ENCODE assay signal across 15 mouse cellular contexts in genomic region chr5:140068506-140068905, GRCm38 (mm10).
DNase-seq lines count a peak whose midpoint lies in the region; ATAC-seq and TF ChIP-seq lines count a peak whose summit lies in the region.
"Had no signal": no experiment of that assay in that cellular context is flagged by ENCODE, and none has a peak within 500 bp of the region (broad histone marks: within the 10 kb centered on the region; RNA-seq: fewer than 3 reads in every experiment).

No protein-coding gene starts in this region.

- H3K9ac ChIP-seq in hindbrain, postnatal 0 days (replicated peaks; ENCODE audit: low read length) = no peak overlapping the region
- no peak overlapping the region for H3K9ac ChIP-seq in hindbrain, embryonic 16.5 days (ENCODE audit: low read depth, low read length)
- no peak overlapping the region for H3K9ac ChIP-seq in stomach, embryonic 16.5 days (ENCODE audit: low read length)
- H3K9ac ChIP-seq: liver, embryonic 14.5 days had no signal

- no peaks in the 10 kb centered on the region for H3K27me3 ChIP-seq in hindbrain, postnatal 0 days (ENCODE audit: insufficient read depth, low read length)
- H3K27me3 ChIP-seq in hindbrain, embryonic 16.5 days (replicated peaks; ENCODE audit: control insufficient read depth, insufficient read depth, low read length) = no peaks in the 10 kb centered on the region
- no peaks in the 10 kb centered on the region for H3K27me3 ChIP-seq in stomach, embryonic 16.5 days (ENCODE audit: control insufficient read depth, insufficient read depth, low read length)
- H3K27me3 ChIP-seq: Patski had no signal

- no peak overlapping the region for H3K4me3 ChIP-seq in hindbrain, postnatal 0 days (ENCODE audit: low read length)
- no peak overlapping the region for H3K4me3 ChIP-seq in hindbrain, embryonic 16.5 days (ENCODE audit: low read length)
- H3K4me3 ChIP-seq in stomach, embryonic 16.5 days (replicated peaks; ENCODE audit: low read length) = no peak overlapping the region
- H3K4me3 ChIP-seq: megakaryocyte, embryonic 14.5 days had no signal

- WGBS in hindbrain, postnatal 0 days = 51% methylated on average over 5 of the region's 5 CpGs
- 53% methylated on average over 5 of the region's 5 CpGs for WGBS in hindbrain, embryonic 16.5 days
- 73% methylated on average over 5 of the region's 5 CpGs for WGBS in stomach, embryonic 16.5 days

- no peaks in the 10 kb centered on the region for H3K9me3 ChIP-seq in hindbrain, postnatal 0 days (ENCODE audit: low read length)
- H3K9me3 ChIP-seq in hindbrain, embryonic 16.5 days (ENCODE audit: control insufficient read depth, low read length) = no peaks in the 10 kb centered on the region
- no peaks in the 10 kb centered on the region for H3K9me3 ChIP-seq in stomach, embryonic 16.5 days (replicated peaks; ENCODE audit: control insufficient read depth, low read length)
- H3K9me3 ChIP-seq: megakaryocyte, embryonic 14.5 days had no signal

- H3K4me2 ChIP-seq in hindbrain, postnatal 0 days (ENCODE audit: low read depth, low read length) = no peak overlapping the region
- H3K4me2 ChIP-seq in hindbrain, embryonic 16.5 days (ENCODE audit: low read length) = no peak overlapping the region
- H3K4me2 ChIP-seq in stomach, embryonic 16.5 days (ENCODE audit: low read depth, low read length) = no peak overlapping the region

- no peak overlapping the region for H3K27ac ChIP-seq in hindbrain, postnatal 0 days
- H3K27ac ChIP-seq in hindbrain, embryonic 16.5 days (ENCODE audit: low read depth, low read length) = no peak overlapping the region
- no peak overlapping the region for H3K27ac ChIP-seq in stomach, embryonic 16.5 days (ENCODE audit: low read length)
- H3K27ac ChIP-seq: liver, embryonic 14.5 days had no signal

- peak; percentile 53 for DNase-seq in hindbrain, postnatal 0 days (ENCODE audit: low spot score)
- DNase-seq in ovary, adult 18-20 months (ENCODE audit: low spot score) = peak; percentile 73
- DNase-seq in ovary, postnatal 10 days (ENCODE audit: low spot score) = no peak
- DNase-seq in adrenal gland, adult 2 months = peak; percentile 76
- DNase-seq in gastrocnemius, postnatal 25 days = no peak
- DNase-seq in frontal cortex, postnatal 14 days (ENCODE audit: low spot score in 2 of 2) = no peak
- DNase-seq: heart, adult 18-20 months; heart, postnatal 10 days; kidney, postnatal 14 days; right cerebral cortex, adult 18-20 months had no signal

- no peak for TF ChIP-seq CTCF in hindbrain, postnatal 0 days (IDR thresholded peaks at IDR 0.05; ENCODE audit: low read depth)

- ATAC-seq in hindbrain, postnatal 0 days = no peak
- no peak for ATAC-seq in hindbrain, embryonic 16.5 days
- peak; percentile 42; the same call in 1 of the 2 replicates for ATAC-seq in stomach, embryonic 16.5 days (ENCODE audit: insufficient read depth, low FRiP score)
- ATAC-seq: Patski had no signal

- H3K4me1 ChIP-seq in hindbrain, postnatal 0 days (ENCODE audit: insufficient read depth, low read length) = peaks cover 8% of the 10 kb centered on the region; the same call in 1 of the 2 replicates
- H3K4me1 ChIP-seq in hindbrain, embryonic 16.5 days (ENCODE audit: control insufficient read depth, insufficient read depth, low read depth, low read length) = peaks cover 7% of the 10 kb centered on the region
- no peaks in the 10 kb centered on the region for H3K4me1 ChIP-seq in stomach, embryonic 16.5 days (ENCODE audit: control insufficient read depth, insufficient read depth, low read length)

- H3K36me3 ChIP-seq in hindbrain, postnatal 0 days (ENCODE audit: insufficient read depth, low read length) = no peaks in the 10 kb centered on the region; the same call in 1 of the 2 replicates
- H3K36me3 ChIP-seq in hindbrain, embryonic 16.5 days (ENCODE audit: control insufficient read depth, insufficient read depth, low read length) = no peaks in the 10 kb centered on the region
- H3K36me3 ChIP-seq in stomach, embryonic 16.5 days (ENCODE audit: control insufficient read depth, insufficient read depth, low read length) = no peaks in the 10 kb centered on the region

Comparison
In these comparisons a context has a peak if more than half of its experiments do, and no peak if none do; other contexts are left out.
1. DNase-seq: peak in hindbrain, postnatal 0 days (single experiment), ovary, adult 18-20 months (single experiment) and adrenal gland, adult 2 months (single experiment); none in ovary, postnatal 10 days (single experiment), gastrocnemius, postnatal 25 days (single experiment) and frontal cortex, postnatal 14 days (0 of 2).